Mouse (Mus musculus) MEL (cell line): ENCODE measurements at regions not wholly inside any gene's neighbourhood (a gene's known extent, or its start where the extent isn't known, plus 50 kb on each side); places are given as distances from the start of the nearest gene placed in this dataset.

Experiments
- DNase-seq: peaks from one replicate; pipeline ENCODE4 v3.0.0; 2011; ENCODE audit warnings: low read depth, low spot score
- H3K27ac ChIP-seq: 2 replicates; pipeline ENCODE4 v1.5.1; 2012; ENCODE audit warnings: low read depth, mild to moderate bottlenecking, control low read depth, low read length, moderate library complexity; ENCODE audit not compliant: control insufficient read depth
- H3K27me3 ChIP-seq, 2 experiments: fragments of 150-350 bp in 1 of 2; sonication (generic) in 1 of 2; 2 replicates each; pipeline ENCODE4 v1.6.1; 2012; ENCODE audit warnings: low read length in 2 of 2, mild to moderate bottlenecking in 2 of 2, improper control_type of control experiment in 1 of 2, moderate library complexity in 1 of 2; ENCODE audit not compliant: insufficient read depth in 2 of 2, control insufficient read depth in 1 of 2
- H3K36me3 ChIP-seq, 2 experiments: 2 replicates each; pipeline ENCODE4 v1.6.1; 2012 to 2014; ENCODE audit warnings: low read length in 2 of 2, improper control_type of control experiment in 1 of 2, inconsistent platforms in 1 of 2, mild to moderate bottlenecking in 1 of 2; ENCODE audit not compliant: insufficient read depth in 2 of 2, control insufficient read depth in 1 of 2
- H3K4me1 ChIP-seq, 2 experiments: fragments of 150-350 bp in 1 of 2; sonication (generic) in 1 of 2; 2 replicates each; pipeline ENCODE4 v1.6.1; 2012; ENCODE audit warnings: low read length in 2 of 2, improper control_type of control experiment in 1 of 2, mild to moderate bottlenecking in 1 of 2; ENCODE audit not compliant: insufficient read depth in 2 of 2, control insufficient read depth in 1 of 2
- H3K4me3 ChIP-seq, 2 experiments: fragments of 150-350 bp in 1 of 2; sonication (generic) in 1 of 2; 2 replicates each; pipeline ENCODE4 v1.5.1; 2012; ENCODE audit warnings: low read depth in 2 of 2, low read length in 2 of 2, mild to moderate bottlenecking in 2 of 2, moderate library complexity in 2 of 2, control low read depth in 1 of 2, improper control_type of control experiment in 1 of 2; ENCODE audit not compliant: control insufficient read depth in 1 of 2, insufficient read depth in 1 of 2
- H3K79me2 ChIP-seq: 2 replicates; pipeline ENCODE4 v1.6.1; 2012; ENCODE audit warnings: mild to moderate bottlenecking, low read length, moderate library complexity; ENCODE audit not compliant: control insufficient read depth, poor library complexity, insufficient read depth
- H3K9ac ChIP-seq: 2 replicates; pipeline ENCODE4 v1.6.1; 2012; ENCODE audit warnings: low read depth, mild to moderate bottlenecking, control low read depth, low read length, moderate library complexity; ENCODE audit not compliant: control insufficient read depth, poor library complexity, severe bottlenecking
- H3K9me3 ChIP-seq: fragments of 150-350 bp; sonication (generic); replicated peaks from 2 replicates; pipeline ENCODE4 v1.6.1; 2012; ENCODE audit warnings: mild to moderate bottlenecking, low read length, improper control_type of control experiment, moderate library complexity; ENCODE audit not compliant: insufficient read depth
- CHD2 ChIP-seq: IDR thresholded peaks from 2 replicates; pipeline ENCODE4 v1.6.1; 2011; ENCODE audit warnings: low read length, improper control_type of control experiment
- CTCF ChIP-seq, 3 experiments: IDR thresholded peaks in 2 of 3; conservative IDR thresholded peaks in 1 of 3; 2 replicates each; pipeline ENCODE4 v1.5.1; 2011 to 2012; ENCODE audit warnings: low read length in 3 of 3, low read depth in 2 of 3, mild to moderate bottlenecking in 2 of 3, improper control_type of control experiment in 1 of 3, inconsistent platforms in 1 of 3, mixed read lengths in 1 of 3, moderate library complexity in 1 of 3; ENCODE audit not compliant: control insufficient read depth in 1 of 3, insufficient read depth in 1 of 3, poor library complexity in 1 of 3, severe bottlenecking in 1 of 3
- GABPA ChIP-seq: IDR thresholded peaks from 2 replicates; pipeline ENCODE4 v1.6.1; 2012; ENCODE audit warnings: low read depth, mild to moderate bottlenecking, inconsistent platforms, low read length, improper control_type of control experiment, moderate library complexity
- GATA1 ChIP-seq: IDR thresholded peaks from 2 replicates; pipeline ENCODE4 v1.6.1; 2011; ENCODE audit warnings: low read depth, low read length, improper control_type of control experiment
- HCFC1 ChIP-seq: IDR thresholded peaks from 2 replicates; pipeline ENCODE4 v1.6.1; 2012; ENCODE audit warnings: low read depth, mild to moderate bottlenecking, inconsistent platforms, low read length, improper control_type of control experiment, moderate library complexity
- KAT2A ChIP-seq: conservative IDR thresholded peaks from 2 replicates; pipeline ENCODE4 v1.6.1; 2012; ENCODE audit warnings: low read depth, low read length, improper control_type of control experiment, inconsistent platforms
- MAFK ChIP-seq: IDR thresholded peaks from 2 replicates; pipeline ENCODE4 v1.6.1; 2011; ENCODE audit warnings: low read depth, mild to moderate bottlenecking, low read length, improper control_type of control experiment, borderline replicate concordance
- MXI1 ChIP-seq: IDR thresholded peaks from 2 replicates; pipeline ENCODE4 v1.6.1; 2011; ENCODE audit warnings: mild to moderate bottlenecking, low read depth, low read length, improper control_type of control experiment
- MYC ChIP-seq: IDR thresholded peaks from 2 replicates; pipeline ENCODE4 v1.6.1; 2011; ENCODE audit warnings: low read depth, mild to moderate bottlenecking, low read length, improper control_type of control experiment, moderate library complexity
- POLR2A ChIP-seq, 2 experiments: IDR thresholded peaks; 2 replicates each; pipeline ENCODE4 v1.6.1; 2011 to 2012; ENCODE audit warnings: low read length in 2 of 2, mild to moderate bottlenecking in 2 of 2, control low read depth in 1 of 2, improper control_type of control experiment in 1 of 2, low read depth in 1 of 2, moderate library complexity in 1 of 2; ENCODE audit not compliant: control insufficient read depth in 1 of 2, insufficient read depth in 1 of 2, poor library complexity in 1 of 2
- POLR2AphosphoS5 ChIP-seq: IDR thresholded peaks from 2 replicates; pipeline ENCODE4 v1.6.1; 2012; ENCODE audit warnings: low read depth, borderline replicate concordance, mild to moderate bottlenecking, inconsistent platforms, low read length, moderate library complexity, mixed read lengths
- RAD21 ChIP-seq: IDR thresholded peaks from 2 replicates; pipeline ENCODE4 v1.6.1; 2011; ENCODE audit warnings: mild to moderate bottlenecking, low read depth, low read length, improper control_type of control experiment
- RCOR1 ChIP-seq: IDR thresholded peaks from 2 replicates; pipeline ENCODE4 v1.6.1; 2012; ENCODE audit warnings: low read depth, mild to moderate bottlenecking, inconsistent platforms, low read length, improper control_type of control experiment
- SIN3A ChIP-seq: IDR thresholded peaks from 2 replicates; pipeline ENCODE4 v1.6.1; 2012; ENCODE audit warnings: low read length, improper control_type of control experiment, inconsistent platforms
- TBP ChIP-seq: IDR thresholded peaks from 2 replicates; pipeline ENCODE4 v1.8.0; 2011; ENCODE audit warnings: low read depth, low read length, improper control_type of control experiment
- TCF12 ChIP-seq: IDR thresholded peaks from 2 replicates; pipeline ENCODE4 v1.6.1; 2014; ENCODE audit warnings: low read depth, mild to moderate bottlenecking, inconsistent platforms, low read length, improper control_type of control experiment, moderate library complexity
- USF1 ChIP-seq: IDR thresholded peaks from 2 replicates; pipeline ENCODE4 v1.6.1; 2014; ENCODE audit warnings: low read depth, mild to moderate bottlenecking, inconsistent platforms, low read length, improper control_type of control experiment, moderate library complexity
- ZKSCAN1 ChIP-seq: IDR thresholded peaks from 2 replicates; pipeline ENCODE4 v1.6.1; 2012; ENCODE audit warnings: low read depth, mild to moderate bottlenecking, inconsistent platforms, low read length, improper control_type of control experiment, moderate library complexity

GRCm38 (mm10) chr1:78021766-78022165 lies 175.2 kb downstream of the Pax3 start:
- no peak for TF ChIP-seq MAFK
- Histone ChIP-seq H3K79me2 (no peaks in the 10 kb centered on the region), H3K4me3 (no peak overlapping the region), H3K27ac (no peak overlapping the region), H3K9me3 (no peaks in the 10 kb centered on the region), H3K4me1 (no peaks in the 10 kb centered on the region), H3K27me3 (no peaks in the 10 kb centered on the region), H3K36me3 (no peaks in the 10 kb centered on the region), H3K9ac (no peak overlapping the region)
- no peak for DNase-seq

- TF ChIP-seq HCFC1 (no peak), CHD2 (no peak), GATA1 (no peak), CTCF (IDR thresholded peaks at IDR 0.05 in 2 of 3, conservative IDR thresholded peaks at IDR 0.05 in 1 of 3; ENCODE audit: control insufficient read depth in 1 of 3, insufficient read depth in 1 of 3, low read depth in 2 of 3, low read length in 3 of 3, poor library complexity in 1 of 3, severe bottlenecking in 1 of 3) (no peak), POLR2AphosphoS5 (no peak), KAT2A (no peak), ZKSCAN1 (no peak), TBP (no peak), MXI1 (no peak), MYC (no peak), TCF12 (no peak), USF1 (no peak), RCOR1 (no peak), SIN3A (no peak), GABPA (no peak), POLR2A (IDR thresholded peaks at IDR 0.05; ENCODE audit: control insufficient read depth in 1 of 2, insufficient read depth in 1 of 2, low read depth in 1 of 2, low read length in 2 of 2, poor library complexity in 1 of 2) (no peak), RAD21 (no peak)
- TF ChIP-seq, all 39 proteins: peak for 0
- no peak for DNase-seq
- no peaks in the 10 kb centered on the region for H3K36me3 ChIP-seq
- no peaks in the 10 kb centered on the region for H3K27me3 ChIP-seq
- no peaks in the 10 kb centered on the region for H3K4me1 ChIP-seq
- no peak overlapping the region for H3K27ac ChIP-seq
- no peak overlapping the region for H3K4me3 ChIP-seq
- no peak overlapping the region for H3K9ac ChIP-seq
- no peaks in the 10 kb centered on the region for H3K79me2 ChIP-seq
- no peaks in the 10 kb centered on the region for H3K9me3 ChIP-seq
Observed at GRCm38 (mm10) chr1:78021014-78021413, 175.9 kb downstream of the Pax3 start.
